Mouse (Mus musculus) myocyte (in vitro differentiated cells): ENCODE measurements at regions not wholly inside any gene's neighbourhood (a gene's known extent, or its start where the extent isn't known, plus 50 kb on each side); places are given as distances from the start of the nearest gene placed in this dataset.

Experiments used
- CEBPB ChIP-seq: IDR thresholded peaks from 2 replicates; pipeline ENCODE4 v1.6.1; 2011; ENCODE audit warnings: mild to moderate bottlenecking, moderate library complexity; ENCODE audit not compliant: poor library complexity, insufficient read depth, severe bottlenecking
- E2F4 ChIP-seq: IDR thresholded peaks from one replicate; pipeline ENCODE4 v1.6.1; 2011; ENCODE audit warnings: mild to moderate bottlenecking, control low read depth, moderate library complexity; ENCODE audit not compliant: insufficient read depth
- MAX ChIP-seq: IDR thresholded peaks from one replicate; pipeline ENCODE4 v1.6.1; 2011; ENCODE audit warnings: low read depth, mild to moderate bottlenecking, control low read depth
- MYOD1 ChIP-seq, 3 experiments: IDR thresholded peaks; one replicate each; pipeline ENCODE4 v1.6.1; 2011; ENCODE audit warnings: control low read depth in 2 of 3, low read depth in 2 of 3, mild to moderate bottlenecking in 2 of 3, moderate library complexity in 1 of 3; ENCODE audit not compliant: insufficient read length in 2 of 3, control insufficient read depth in 1 of 3
- POLR2A ChIP-seq: IDR thresholded peaks from one replicate; pipeline ENCODE4 v1.6.1; 2011; ENCODE audit warnings: low read depth, mild to moderate bottlenecking, control low read depth, moderate library complexity; ENCODE audit not compliant: insufficient read length
- POLR2AphosphoS2 ChIP-seq: IDR thresholded peaks from one replicate; pipeline ENCODE4 v1.6.1; 2011; ENCODE audit warnings: low read depth, control low read depth; ENCODE audit not compliant: insufficient read length
- REST ChIP-seq: IDR thresholded peaks from one replicate; pipeline ENCODE4 v1.6.1; 2011; ENCODE audit warnings: mild to moderate bottlenecking, control low read depth, moderate library complexity; ENCODE audit not compliant: insufficient read depth, insufficient read length
- SRF ChIP-seq: IDR thresholded peaks from one replicate; pipeline ENCODE4 v1.6.1; 2011; ENCODE audit warnings: low read depth; ENCODE audit not compliant: control insufficient read depth, insufficient read length
- USF1 ChIP-seq: IDR thresholded peaks from one replicate; pipeline ENCODE4 v1.6.1; 2011; ENCODE audit warnings: low read depth, mild to moderate bottlenecking, control low read depth, moderate library complexity

DNA sequence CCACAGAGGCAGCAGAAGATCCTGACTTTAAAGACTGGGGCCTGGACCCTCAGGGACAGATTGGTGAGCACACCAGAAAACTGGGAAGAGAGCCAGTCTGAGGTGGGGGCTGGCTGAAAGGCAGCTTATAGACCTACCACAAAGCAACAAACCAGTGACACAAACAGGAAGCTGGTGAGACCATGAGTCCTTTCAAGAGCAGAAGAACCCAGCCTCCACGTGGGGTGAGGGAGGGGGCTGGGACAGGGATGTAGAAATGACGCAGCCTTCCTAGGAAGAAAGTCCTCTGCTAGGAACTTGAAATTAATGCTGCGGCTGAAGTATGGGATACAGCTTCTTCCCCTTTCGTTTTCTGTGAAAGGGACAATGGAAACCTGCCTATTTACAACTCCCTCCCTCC lies 770.8 kb upstream of the Car8 start:
- no peak for TF ChIP-seq CEBPB
- no peak for TF ChIP-seq POLR2A
- no peak for TF ChIP-seq POLR2AphosphoS2
- no peak for TF ChIP-seq E2F4
- no peak for TF ChIP-seq MAX
- TF ChIP-seq MYOD1 (IDR thresholded peaks at IDR 0.05; ENCODE audit: control insufficient read depth in 1 of 3, insufficient read length in 2 of 3, low read depth in 2 of 3), result no peak
- no peak for TF ChIP-seq SRF
- no peak for TF ChIP-seq USF1
- no peak for TF ChIP-seq REST
